Mouse (Mus musculus) inflammation-experienced regulatory T-cells (primary cell): ENCODE data around the gene Olfr610. TPM values are rescaled to one million over a fixed set of nuclear protein-coding genes. Genes with fewer than 3 reads are reported as not detected.

ENCODE experiments used
- polyA plus RNA-seq, 2 experiments: library from polyadenylated mRNA; unstranded; fragments of 100-300 nt; shearing (Covaris generic); gene quantifications; one replicate each; pipeline ENCODE4 v1.2.1; 2017

The Olfr610 gene
- not detected for polyA plus RNA-seq

GRCm38 (mm10) chr7:103512022-103512421 is at the start of gene Olfr610:
TSS of gene Olfr610 (minus strand) at chr7:103512122.

GRCm38 (mm10) chr7:103555779-103556178 is 43.9 kb upstream of the Olfr610 start, which contains the start of gene Olfr615:
TSS of gene Olfr615 (plus strand) at chr7:103556079.

GRCm38 (mm10) chr7:103547774-103548173 is 35.9 kb upstream of the Olfr610 start, which contains the start of gene Olfr613:
TSS of gene Olfr613 (plus strand) at chr7:103548074.

GRCm38 (mm10) chr7:103542617-103543016 is 30.7 kb upstream of the Olfr610 start, which contains the start of gene Olfr612:
TSS of gene Olfr612 (minus strand) at chr7:103542717.

GRCm38 (mm10) chr7:103520746-103521145 is 8.8 kb upstream of the Olfr610 start, which contains the start of gene Olfr611:
TSS of gene Olfr611 (minus strand) at chr7:103520846.

GRCm38 (mm10) chr7:103497962-103498361 is 14.0 kb downstream of the Olfr610 start, which contains the start of gene Olfr609:
TSS of gene Olfr609 (minus strand) at chr7:103498062.

GRCm38 (mm10) chr7:103469577-103469976 is 42.3 kb downstream of the Olfr610 start, which contains the start of gene Olfr608:
TSS of gene Olfr608 (plus strand) at chr7:103469877.

Other genes starting within 250 kb of the Olfr610 start
- under 1 TPM in 1 of 2 experiments, not detected in 1; 0.29 TPM for gene Olfr596, start 206.5 kb downstream of the Olfr610 start, polyA plus RNA-seq
- under 1 TPM; 0.10 to 0.17 TPM for gene Olfr597, start 195.8 kb downstream of the Olfr610 start, polyA plus RNA-seq
- gene Olfr598, start 188.6 kb downstream of the Olfr610 start, polyA plus RNA-seq: not detected
- gene Olfr599, start 176.2 kb downstream of the Olfr610 start, polyA plus RNA-seq: not detected
- gene Olfr600, start 162.5 kb downstream of the Olfr610 start, polyA plus RNA-seq: under 1 TPM in 1 of 2 experiments, not detected in 1; 0.89 TPM
- gene Olfr601, start 149.5 kb downstream of the Olfr610 start, polyA plus RNA-seq: 1 to 10 TPM in 1 of 2 experiments, under 1 TPM in 1; 0.59 to 2.7 TPM
- 1 to 10 TPM in 1 of 2 experiments, not detected in 1; 2.6 TPM for gene Olfr603, start 125.9 kb downstream of the Olfr610 start, polyA plus RNA-seq
- gene Usp17lc, start 97.0 kb downstream of the Olfr610 start, polyA plus RNA-seq: not detected
- not detected for gene Olfr605, start 66.7 kb downstream of the Olfr610 start, polyA plus RNA-seq
- gene Olfr606, start 63.1 kb downstream of the Olfr610 start, polyA plus RNA-seq: not detected
- under 1 TPM; 0.05 to 0.20 TPM for gene Olfr607, start 48.0 kb downstream of the Olfr610 start, polyA plus RNA-seq
- under 1 TPM in 1 of 2 experiments, not detected in 1; 0.56 TPM for gene Olfr608, start 42.2 kb downstream of the Olfr610 start, polyA plus RNA-seq
- gene Olfr609, start 14.1 kb downstream of the Olfr610 start, polyA plus RNA-seq: under 1 TPM in 1 of 2 experiments, not detected in 1; 0.05 TPM
- not detected for gene Olfr611, start 8.7 kb upstream of the Olfr610 start, polyA plus RNA-seq
- gene Olfr612, start 30.6 kb upstream of the Olfr610 start, polyA plus RNA-seq: not detected
- gene Olfr613, start 36.0 kb upstream of the Olfr610 start, polyA plus RNA-seq: not detected
- gene Olfr615, start 44.0 kb upstream of the Olfr610 start, polyA plus RNA-seq: not detected
- gene Olfr616, start 57.0 kb upstream of the Olfr610 start, polyA plus RNA-seq: not detected
- gene Olfr617, start 60.9 kb upstream of the Olfr610 start, polyA plus RNA-seq: not detected
- not detected for gene Olfr618, start 78.0 kb upstream of the Olfr610 start, polyA plus RNA-seq
- under 1 TPM in 1 of 2 experiments, not detected in 1; 0.11 TPM for gene Olfr619, start 88.5 kb upstream of the Olfr610 start, polyA plus RNA-seq
- under 1 TPM; 0.24 to 0.61 TPM for gene Olfr620, start 100.4 kb upstream of the Olfr610 start, polyA plus RNA-seq
- not detected for gene Olfr622, start 130.6 kb upstream of the Olfr610 start, polyA plus RNA-seq
- gene Olfr623, start 151.6 kb upstream of the Olfr610 start, polyA plus RNA-seq: not detected
- under 1 TPM; 0.05 to 0.10 TPM for gene Olfr624, start 159.1 kb upstream of the Olfr610 start, polyA plus RNA-seq
- gene Olfr625-ps1, start 170.6 kb upstream of the Olfr610 start, polyA plus RNA-seq: not detected
- gene Olfr243, start 202.5 kb upstream of the Olfr610 start, polyA plus RNA-seq: not detected
- not detected for gene Olfr628, start 218.3 kb upstream of the Olfr610 start, polyA plus RNA-seq
- gene Olfr629, start 232.8 kb upstream of the Olfr610 start, polyA plus RNA-seq: not detected
- gene Olfr630, start 245.2 kb upstream of the Olfr610 start, polyA plus RNA-seq: not detected